Mouse (Mus musculus) intestine, postnatal 0 days (tissue): ENCODE data around the gene Jagn1. TPM values are rescaled to one million over a fixed set of nuclear protein-coding genes. Genes with fewer than 3 reads are reported as not detected.
A peak's percentile ranks its signal among the peaks of the same experiment; 100 is the strongest.

Experiments
- ATAC-seq: fragments of 200-750 bp; cut with Nextera tagmentation; 2 replicates; pipeline ENCODE4 v1.8.0; 2017; ENCODE audit warnings: mild to moderate bottlenecking, moderate TSS enrichment, moderate library complexity
- H3K27ac ChIP-seq: fragments of 300-500 bp; sonication (generic); 2 replicates; pipeline ENCODE4 v1.5.1; 2014; ENCODE audit warnings: mild to moderate bottlenecking, low read depth, low read length, moderate library complexity
- H3K27me3 ChIP-seq: fragments of 300-500 bp; sonication (generic); replicated peaks from 2 replicates; pipeline ENCODE4 v1.6.1; 2014; ENCODE audit warnings: low read length, mixed read lengths; ENCODE audit not compliant: control insufficient read depth, insufficient read depth
- H3K36me3 ChIP-seq: fragments of 300-500 bp; sonication (generic); 2 replicates; pipeline ENCODE4 v1.6.1; 2014; ENCODE audit warnings: mild to moderate bottlenecking, moderate library complexity; ENCODE audit not compliant: control insufficient read depth, insufficient read depth
- H3K4me1 ChIP-seq: fragments of 300-500 bp; sonication (generic); replicated peaks from 2 replicates; pipeline ENCODE4 v1.6.1; 2014; ENCODE audit warnings: antibody characterized with exemption, low read length, mixed read lengths; ENCODE audit not compliant: control insufficient read depth, insufficient read depth
- H3K4me2 ChIP-seq: fragments of 300-500 bp; sonication (generic); replicated peaks from 2 replicates; pipeline ENCODE4 v1.6.1; 2014; ENCODE audit warnings: low read depth, mild to moderate bottlenecking, moderate library complexity
- H3K4me3 ChIP-seq: fragments of 300-500 bp; sonication (generic); 2 replicates; pipeline ENCODE4 v1.5.1; 2014; ENCODE audit warnings: low read depth, low read length
- H3K9ac ChIP-seq: fragments of 300-500 bp; sonication (generic); 2 replicates; pipeline ENCODE4 v1.6.1; 2014; ENCODE audit warnings: mild to moderate bottlenecking, low read depth, low read length
- H3K9me3 ChIP-seq: fragments of 300-500 bp; sonication (generic); 2 replicates; pipeline ENCODE4 v1.6.1; 2016; ENCODE audit warnings: mixed run types; ENCODE audit not compliant: control insufficient read depth
- CTCF ChIP-seq: sonication (generic); IDR thresholded peaks from 2 replicates; pipeline ENCODE4 v1.5.1; 2016; ENCODE audit warnings: low read depth, mild to moderate bottlenecking, control low read depth, antibody characterized with exemption, moderate library complexity
- WGBS: fragments of 180-500 bp; shearing (Covaris S2); extraction: QIAGEN DNeasy Blood & Tissue Kit; methylation state at CpG from one replicate; pipeline ENCODE4 v1.1.7; 2014; 5-methylcytosine and 5-hydroxymethylcytosine counted together
- polyA plus RNA-seq: library from polyadenylated mRNA; unstranded; fragments of >200 nt; fragmentation: Nextera tagmentation; extraction: Ambion mirVana; gene quantifications from 2 replicates; pipeline ENCODE4 v1.2.1, GENCODE M21; 2015

Jagn1 gene
- polyA plus RNA-seq, 1 experiment from 2014 or later: 44.9 TPM

- H3K4me2 ChIP-seq: no peak overlapping the region
- no peaks in the 10 kb centered on the region; the same call in 1 of the 2 replicates for H3K4me1 ChIP-seq
- no peak for TF ChIP-seq CTCF
- ATAC-seq: no peak
- no peaks in the 10 kb centered on the region for H3K36me3 ChIP-seq
- no peak overlapping the region for H3K9ac ChIP-seq
- H3K27ac ChIP-seq: no peak overlapping the region
- H3K27me3 ChIP-seq: no peaks in the 10 kb centered on the region
- no peak overlapping the region for H3K4me3 ChIP-seq
- H3K9me3 ChIP-seq: no peaks in the 10 kb centered on the region
- whole genome bisulfite sequencing: 75% methylated on average over 12 of the region's 12 CpGs
These were observed 5.2 kb upstream of the Jagn1 start for GRCm38 (mm10) chr6:113437135-113437534.

- H3K4me2 ChIP-seq: no peak overlapping the region
- no peak overlapping the region for H3K4me3 ChIP-seq
- H3K9me3 ChIP-seq: no peaks in the 10 kb centered on the region
- 35% methylated on average over 12 of the region's 12 CpGs for WGBS
- H3K27ac ChIP-seq: peak overlapping the region; percentile 62
- no peaks in the 10 kb centered on the region for H3K36me3 ChIP-seq
- peak; percentile 36; the same call in 1 of the 2 replicates for ATAC-seq
- H3K27me3 ChIP-seq: no peaks in the 10 kb centered on the region
- H3K9ac ChIP-seq: no peak overlapping the region
- TF ChIP-seq CTCF: no peak
- no peaks in the 10 kb centered on the region for H3K4me1 ChIP-seq
These were observed 3.5 kb upstream of the Jagn1 start for GRCm38 (mm10) chr6:113438721-113439430.

DNA sequence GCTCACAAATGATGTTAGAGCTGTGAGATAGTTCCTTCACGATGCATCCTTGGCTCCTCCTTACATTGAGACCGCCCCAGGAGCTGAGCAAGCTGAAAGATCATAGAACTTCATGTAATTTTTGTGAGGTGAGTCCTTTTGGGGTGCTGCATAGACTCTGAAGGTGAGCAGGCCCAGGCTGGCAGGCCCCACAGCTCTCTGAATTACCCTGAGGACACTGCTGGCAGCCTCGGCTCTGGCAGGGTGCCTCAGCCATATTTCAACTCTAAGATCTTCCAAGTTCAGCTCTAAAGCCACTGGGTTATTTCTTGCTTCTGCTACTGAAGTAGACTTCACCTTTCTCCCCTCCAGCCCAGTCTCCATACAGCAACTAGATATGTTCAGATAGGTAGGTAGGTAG lies 1.7 kb upstream of the Jagn1 start:
- no peaks in the 10 kb centered on the region for H3K4me1 ChIP-seq
- H3K4me2 ChIP-seq: no peak overlapping the region
- no peaks in the 10 kb centered on the region for H3K36me3 ChIP-seq
- WGBS: 88% methylated on average over 3 of the region's 3 CpGs
- H3K9me3 ChIP-seq: no peaks in the 10 kb centered on the region
- no peak overlapping the region for H3K4me3 ChIP-seq
- no peak overlapping the region for H3K9ac ChIP-seq
- H3K27me3 ChIP-seq: no peaks in the 10 kb centered on the region
- ATAC-seq: no peak
- H3K27ac ChIP-seq: no peak overlapping the region
- TF ChIP-seq CTCF: no peak

GRCm38 (mm10) chr6:113441147-113441680 lies 1.2 kb upstream of the Jagn1 start:
- no peak for ATAC-seq
- Histone ChIP-seq H3K27me3 (no peaks in the 10 kb centered on the region), H3K27ac (no peak overlapping the region), H3K9me3 (no peaks in the 10 kb centered on the region), H3K9ac (no peak overlapping the region), H3K4me2 (no peak overlapping the region), H3K4me3 (no peak overlapping the region), H3K36me3 (0 out of 2 replicates have a peak, but pooled peaks cover under 1% of the 10 kb centered on the region), H3K4me1 (no peaks in the 10 kb centered on the region)
- 52% methylated on average over 7 of the region's 7 CpGs for WGBS
- peak; percentile 90 for TF ChIP-seq CTCF

- H3K4me3 ChIP-seq: peak overlapping the region; percentile 92
- no peaks in the 10 kb centered on the region for H3K27me3 ChIP-seq
- TF ChIP-seq CTCF: no peak
- 43% methylated on average over 9 of the region's 9 CpGs for WGBS
- H3K36me3 ChIP-seq: peaks cover 9% of the 10 kb centered on the region; the same call in 1 of the 2 replicates
- H3K4me1 ChIP-seq: no peaks in the 10 kb centered on the region
- peak overlapping the region; percentile 93 for H3K4me2 ChIP-seq
- peak overlapping the region; percentile 84 for H3K9ac ChIP-seq
- H3K27ac ChIP-seq: no peak overlapping the region
- no peak for ATAC-seq
- H3K9me3 ChIP-seq: no peaks in the 10 kb centered on the region
These were observed 305 bp upstream of the Jagn1 start for GRCm38 (mm10) chr6:113442087-113442441.

- ATAC-seq: no peak
- H3K36me3 ChIP-seq: peaks cover 20% of the 10 kb centered on the region
- H3K9ac ChIP-seq: peak overlapping the region; percentile 84
- WGBS: 44% methylated on average over 12 of the region's 12 CpGs
- no peaks in the 10 kb centered on the region for H3K9me3 ChIP-seq
- no peaks in the 10 kb centered on the region for H3K4me1 ChIP-seq
- peak overlapping the region; percentile 51 for H3K27ac ChIP-seq
- TF ChIP-seq CTCF: peak; percentile 56
- H3K4me3 ChIP-seq: peak overlapping the region; percentile 92
- no peaks in the 10 kb centered on the region for H3K27me3 ChIP-seq
- peak overlapping the region; percentile 93 for H3K4me2 ChIP-seq
These were observed 722 bp downstream of the Jagn1 start for GRCm38 (mm10) chr6:113443091-113443490.
